16 mouse cellular contexts compared by ENCODE assay signal in genomic region chr3:79901734-79902133, GRCm38 (mm10).
"Had no signal": no experiment of that assay in that cellular context is flagged by ENCODE, and none has a peak within 500 bp of the region (broad histone marks: within the 10 kb centered on the region; RNA-seq: fewer than 3 reads in every experiment).

No protein-coding gene starts in this region.

- H3K4me1 ChIP-seq: limb, embryonic 10.5 days had no signal

- H3K9ac ChIP-seq: liver, embryonic 13.5 days; liver, postnatal 0 days; lung, embryonic 15.5 days; midbrain, embryonic 12.5 days; neural tube, embryonic 13.5 days had no signal

- H3K36me3 ChIP-seq: liver, embryonic 13.5 days; lung, embryonic 15.5 days; midbrain, embryonic 12.5 days; neural tube, embryonic 13.5 days had no signal

- DNase-seq: kidney, adult 2 months; kidney, postnatal 25 days; layer of hippocampus, postnatal 36 days; liver, embryonic 13.5 days; liver, postnatal 0 days; lung, postnatal 14 days; retina, postnatal 1 day; right cerebral cortex, postnatal 4 days; spleen, adult 18-20 months; thymus, adult 18-20 months; thymus, postnatal 14 days had no signal

- H3K4me3 ChIP-seq: limb, embryonic 10.5 days; liver, embryonic 13.5 days; lung, embryonic 15.5 days; midbrain, embryonic 12.5 days; neural tube, embryonic 13.5 days had no signal

- H3K27ac ChIP-seq: limb, embryonic 10.5 days; liver, embryonic 13.5 days; lung, embryonic 15.5 days; midbrain, embryonic 12.5 days; neural tube, embryonic 13.5 days had no signal

- H3K27me3 ChIP-seq: liver, embryonic 13.5 days; lung, embryonic 15.5 days; midbrain, embryonic 12.5 days; neural tube, embryonic 13.5 days had no signal

- ATAC-seq: liver, postnatal 0 days; midbrain, embryonic 16.5 days had no signal
